Mouse (Mus musculus) embryonic facial prominence, embryonic 15.5 days (tissue): Measurements from ENCODE around the gene Treml1. TPM values are rescaled to one million over a fixed set of nuclear protein-coding genes. Genes with fewer than 3 reads are reported as not detected.
A peak's percentile ranks its signal among the peaks of the same experiment; 100 is the strongest.

ENCODE experiments used
- ATAC-seq: fragments of 200-750 bp; cut with Nextera tagmentation; 2 replicates; pipeline ENCODE4 v1.8.0; 2017; ENCODE audit warnings: low read depth, moderate TSS enrichment; ENCODE audit not compliant: insufficient number of reproducible peaks, low FRiP score, low TSS enrichment
- H3K27ac ChIP-seq: fragments of 300-500 bp; sonication (generic); replicated peaks from 2 replicates; pipeline ENCODE4 v1.5.1; 2015; ENCODE audit warnings: mild to moderate bottlenecking, inconsistent platforms
- H3K27me3 ChIP-seq: fragments of 300-500 bp; sonication (generic); 2 replicates; pipeline ENCODE4 v1.6.1; 2015; ENCODE audit warnings: inconsistent platforms
- H3K36me3 ChIP-seq: fragments of 300-500 bp; sonication (generic); 2 replicates; pipeline ENCODE4 v1.6.1; 2015; ENCODE audit warnings: mild to moderate bottlenecking, inconsistent platforms
- H3K4me1 ChIP-seq: fragments of 300-500 bp; sonication (generic); 2 replicates; pipeline ENCODE4 v1.6.1; 2015; ENCODE audit warnings: inconsistent platforms
- H3K4me2 ChIP-seq: fragments of 300-500 bp; sonication (generic); replicated peaks from 2 replicates; pipeline ENCODE4 v1.6.1; 2015; ENCODE audit warnings: mild to moderate bottlenecking, inconsistent platforms
- H3K4me3 ChIP-seq: fragments of 300-500 bp; sonication (generic); replicated peaks from 2 replicates; pipeline ENCODE4 v1.5.1; 2015; ENCODE audit warnings: mild to moderate bottlenecking, inconsistent platforms
- H3K9ac ChIP-seq: fragments of 300-500 bp; sonication (generic); 2 replicates; pipeline ENCODE4 v1.6.1; 2015; ENCODE audit warnings: inconsistent platforms
- H3K9me3 ChIP-seq: fragments of 300-500 bp; sonication (generic); replicated peaks from 2 replicates; pipeline ENCODE4 v1.6.1; 2016; ENCODE audit warnings: inconsistent platforms
- whole genome bisulfite sequencing: fragments of 180-500 bp; shearing (Covaris S2); methylation state at CpG from one replicate; pipeline ENCODE4 v1.1.7; 2015; 5-methylcytosine and 5-hydroxymethylcytosine counted together
- polyA plus RNA-seq: library from polyadenylated mRNA; unstranded; fragments of >200 nt; fragmentation: Nextera tagmentation; extraction: Ambion mirVana; gene quantifications from 2 replicates; pipeline ENCODE4 v1.2.1, GENCODE M21; 2015

The Treml1 gene
- polyA plus RNA-seq, 1 experiment from 2014 or later = 1.0 TPM

DNA sequence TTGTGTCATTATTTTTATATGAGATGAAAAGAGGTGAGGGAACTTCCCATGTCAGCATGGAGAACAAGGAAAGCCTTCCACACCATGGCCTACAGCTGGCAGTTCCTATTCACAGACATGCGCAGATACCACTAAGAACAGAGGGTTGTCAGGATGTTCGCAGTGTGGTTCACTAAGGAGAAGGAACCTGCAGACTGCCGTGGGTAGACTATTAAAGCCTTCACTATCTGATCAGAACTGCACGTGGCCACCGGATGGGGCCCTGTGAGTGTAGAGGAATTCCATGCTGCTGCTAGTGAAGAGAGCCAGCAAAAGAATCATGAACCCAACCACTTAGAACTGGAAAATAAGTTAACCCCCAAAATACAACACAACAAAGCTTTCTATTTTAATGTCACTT lies 29.7 kb downstream of the Treml1 start:
- WGBS = 93% methylated on average over 5 of the region's 5 CpGs
- Histone ChIP-seq H3K4me2 (no peak overlapping the region), H3K27me3 (no peaks in the 10 kb centered on the region), H3K9ac (no peak overlapping the region), H3K27ac (no peak overlapping the region), H3K36me3 (peaks cover 87% of the 10 kb centered on the region), H3K4me1 (no peaks in the 10 kb centered on the region), H3K9me3 (no peaks in the 10 kb centered on the region), H3K4me3 (no peak overlapping the region)
- no peak for ATAC-seq

DNA sequence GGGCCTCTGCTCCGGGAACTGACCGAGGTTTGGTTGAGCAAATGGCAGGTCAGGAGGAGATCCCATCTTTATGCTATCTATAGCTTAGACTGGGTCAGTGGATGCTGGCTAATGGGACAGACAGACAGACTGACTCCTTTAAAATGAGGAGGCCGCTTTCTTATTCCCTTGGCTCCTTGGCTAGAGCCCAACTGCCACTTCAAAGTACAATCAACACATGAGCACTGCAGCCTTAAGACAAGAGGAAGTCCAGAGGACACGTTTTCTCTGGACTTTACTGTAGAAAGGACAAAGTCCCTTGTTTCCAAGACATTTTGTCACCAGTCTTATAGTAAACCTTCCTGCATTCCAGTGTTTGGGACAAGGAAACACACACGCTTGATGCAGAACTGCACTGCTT lies 31.7 kb downstream of the Treml1 start:
- Histone ChIP-seq H3K4me2 (no peak overlapping the region), H3K36me3 (peaks cover 97% of the 10 kb centered on the region), H3K27me3 (no peaks in the 10 kb centered on the region), H3K4me1 (no peaks in the 10 kb centered on the region), H3K4me3 (no peak overlapping the region), H3K9me3 (no peaks in the 10 kb centered on the region), H3K27ac (no peak overlapping the region), H3K9ac (no peak overlapping the region)
- WGBS = 90% methylated on average over 5 of the region's 5 CpGs
- no peak for ATAC-seq

DNA sequence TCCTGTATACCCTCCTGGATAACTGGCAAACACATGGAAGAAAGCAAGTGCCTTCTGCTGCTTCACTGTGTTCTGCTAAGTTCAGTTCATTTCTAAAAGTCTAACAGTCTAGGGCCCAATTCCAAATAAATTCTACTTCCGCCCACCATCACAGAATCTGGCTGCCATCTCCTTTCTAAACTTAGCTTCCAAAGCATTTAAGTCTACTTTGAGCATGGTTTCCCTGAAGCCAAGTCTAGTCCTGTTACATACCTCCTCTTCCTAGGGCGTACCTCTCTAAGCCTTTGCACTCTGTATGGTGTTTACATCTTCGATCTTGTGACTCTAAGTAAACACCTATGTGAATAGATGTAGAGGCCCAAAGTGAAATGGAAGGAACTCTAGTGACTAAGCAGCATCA lies 32.9 kb downstream of the Treml1 start:
- Histone ChIP-seq H3K27ac (no peak overlapping the region), H3K9ac (no peak overlapping the region), H3K36me3 (peaks cover 86% of the 10 kb centered on the region), H3K4me2 (no peak overlapping the region), H3K9me3 (no peaks in the 10 kb centered on the region), H3K4me1 (no peaks in the 10 kb centered on the region), H3K4me3 (no peak overlapping the region), H3K27me3 (no peaks in the 10 kb centered on the region)
- no peak for ATAC-seq
- 89% methylated on average over 3 of the region's 3 CpGs for WGBS

DNA sequence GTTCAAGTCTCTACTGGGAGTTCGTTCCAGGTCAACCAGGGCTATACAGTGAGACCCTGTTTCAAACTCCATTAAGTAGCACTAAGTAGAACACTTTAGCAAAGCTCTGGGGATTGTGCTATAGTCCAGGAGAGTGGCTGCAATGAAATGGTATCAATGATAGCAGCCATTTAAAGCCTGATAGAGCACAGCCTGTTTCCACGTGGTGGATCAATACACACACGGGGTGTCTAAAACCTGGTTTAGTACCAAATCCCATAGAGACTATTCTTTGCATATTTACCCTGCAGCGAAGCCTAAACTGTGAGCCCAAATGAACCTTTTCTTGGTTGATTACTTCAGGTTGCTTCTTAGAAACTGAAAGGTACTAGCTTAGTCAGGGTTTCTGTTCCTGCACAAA lies 42.0 kb downstream of the Treml1 start:
- Histone ChIP-seq H3K4me1 (no peaks in the 10 kb centered on the region), H3K9me3 (no peaks in the 10 kb centered on the region), H3K27ac (no peak overlapping the region), H3K27me3 (no peaks in the 10 kb centered on the region), H3K36me3 (peaks cover 30% of the 10 kb centered on the region), H3K4me2 (no peak overlapping the region), H3K9ac (no peak overlapping the region), H3K4me3 (no peak overlapping the region)
- ATAC-seq = no peak
- 83% methylated on average over 4 of the region's 4 CpGs for WGBS

DNA sequence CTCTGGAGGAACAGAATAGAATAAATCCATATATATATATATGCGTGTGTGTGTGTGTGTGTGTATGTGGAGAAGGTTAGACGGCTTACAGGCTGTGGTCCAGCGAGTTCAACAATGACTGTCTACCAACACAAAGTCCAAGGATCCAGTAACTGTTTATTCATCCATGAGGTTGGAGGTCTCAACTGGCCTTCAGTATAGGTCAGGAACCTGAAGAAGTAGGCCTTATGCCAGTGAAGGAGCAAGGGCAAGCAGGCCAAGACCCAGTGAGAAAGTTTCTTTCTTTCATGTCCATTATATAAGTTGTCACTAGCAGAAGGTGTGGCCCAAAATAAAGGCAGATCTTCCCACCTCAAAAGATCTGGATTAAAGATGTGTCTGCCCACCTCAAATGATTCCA lies 43.0 kb downstream of the Treml1 start:
- H3K4me3 ChIP-seq = no peak overlapping the region
- no peaks in the 10 kb centered on the region for H3K27me3 ChIP-seq
- no peaks in the 10 kb centered on the region for H3K9me3 ChIP-seq
- H3K9ac ChIP-seq = no peak overlapping the region
- 0 out of 2 replicates have a peak, but pooled peaks cover 3% of the 10 kb centered on the region for H3K4me1 ChIP-seq
- no peak overlapping the region for H3K4me2 ChIP-seq
- H3K27ac ChIP-seq = no peak overlapping the region
- peaks cover 30% of the 10 kb centered on the region for H3K36me3 ChIP-seq
- no peak for ATAC-seq
- whole genome bisulfite sequencing = 97% methylated on average over 3 of the region's 3 CpGs

DNA sequence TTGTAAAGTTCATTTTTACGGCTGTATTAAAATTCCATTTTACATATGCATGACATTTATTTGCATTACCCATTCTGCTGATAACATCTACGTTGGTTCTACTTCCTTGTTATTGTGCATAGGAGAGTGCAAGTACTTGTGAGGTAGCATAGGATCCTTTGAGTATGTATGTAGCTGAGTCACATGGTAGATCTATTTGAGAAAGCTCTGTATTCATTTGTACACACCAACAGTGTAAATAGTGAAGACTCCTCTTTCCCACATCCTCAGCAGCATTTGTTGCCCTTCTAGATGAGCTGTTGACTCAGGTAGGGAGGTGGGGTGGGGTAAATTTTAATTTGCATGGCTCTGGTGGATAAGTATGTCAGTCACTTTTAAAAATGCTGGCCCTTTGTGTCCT lies 44.1 kb downstream of the Treml1 start:
- peaks cover 19% of the 10 kb centered on the region for H3K36me3 ChIP-seq
- H3K4me1 ChIP-seq = 0 out of 2 replicates have a peak, but pooled peaks cover 9% of the 10 kb centered on the region
- H3K27me3 ChIP-seq = no peaks in the 10 kb centered on the region
- 79% methylated on average over 2 of the region's 2 CpGs for WGBS
- no peak overlapping the region for H3K9ac ChIP-seq
- H3K27ac ChIP-seq = no peak overlapping the region
- no peak overlapping the region for H3K4me2 ChIP-seq
- H3K9me3 ChIP-seq = no peaks in the 10 kb centered on the region
- H3K4me3 ChIP-seq = no peak overlapping the region
- ATAC-seq = no peak

DNA sequence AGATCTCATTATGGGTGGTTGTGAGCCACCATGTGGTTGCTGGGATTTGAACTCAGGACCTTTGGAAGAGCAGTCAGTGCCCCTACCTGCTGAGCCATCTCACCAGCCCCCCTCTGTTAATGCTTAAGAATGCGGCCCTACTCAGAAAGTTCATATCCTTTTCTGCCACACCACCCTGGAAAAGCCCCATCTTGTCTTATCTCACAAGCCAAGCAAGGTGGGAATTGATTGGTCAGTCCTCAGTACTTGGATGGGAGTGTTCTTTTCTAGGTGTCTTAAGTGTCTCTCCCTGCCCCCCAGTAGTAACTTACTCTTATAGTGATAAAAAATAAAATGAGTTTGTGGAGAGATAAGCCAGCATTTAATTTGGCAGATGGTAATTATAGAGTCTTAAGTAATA lies 45.0 kb downstream of the Treml1 start:
- no peak for ATAC-seq
- WGBS = 84% methylated on average over 1 of the region's 1 CpGs
- H3K27me3 ChIP-seq = no peaks in the 10 kb centered on the region

DNA sequence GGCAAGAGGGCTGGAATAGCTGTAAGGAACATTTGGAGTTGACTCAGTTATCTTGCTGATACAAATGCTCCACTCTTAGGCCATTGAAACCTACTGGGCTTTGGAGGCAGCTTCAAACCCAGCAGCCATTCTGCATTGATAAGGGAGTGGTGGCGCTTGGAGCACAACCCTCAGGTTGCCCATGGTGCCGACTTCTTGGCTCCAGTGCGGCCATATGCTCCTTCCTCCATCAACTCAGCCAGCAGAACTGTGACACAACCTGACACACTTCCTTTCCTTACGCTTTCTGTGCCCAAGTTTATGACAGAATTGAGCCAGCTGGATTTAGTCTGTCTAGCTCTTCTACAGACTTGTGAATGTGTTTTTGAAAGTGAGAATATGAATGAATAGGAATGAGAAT lies 47.4 kb downstream of the Treml1 start:
- 0 out of 2 replicates have a peak overlapping the region, but pooled peaks have one; percentile 64 for H3K4me2 ChIP-seq
- no peak overlapping the region for H3K4me3 ChIP-seq
- H3K9me3 ChIP-seq = no peaks in the 10 kb centered on the region
- ATAC-seq = no peak
- WGBS = 83% methylated on average over 4 of the region's 4 CpGs
- H3K9ac ChIP-seq = no peak overlapping the region
- no peaks in the 10 kb centered on the region for H3K27me3 ChIP-seq
- no peaks in the 10 kb centered on the region; the same call in 1 of the 2 replicates for H3K36me3 ChIP-seq
- peaks cover 24% of the 10 kb centered on the region for H3K4me1 ChIP-seq
- H3K27ac ChIP-seq = no peak overlapping the region

More for the DNA sequence above, 45.0 kb downstream of the Treml1 start:
- Histone ChIP-seq H3K4me2 (no peak overlapping the region), H3K36me3 (peaks cover 10% of the 10 kb centered on the region; the same call in 1 of the 2 replicates), H3K9me3 (no peaks in the 10 kb centered on the region), H3K4me3 (no peak overlapping the region), H3K27ac (no peak overlapping the region), H3K9ac (no peak overlapping the region), H3K4me1 (0 out of 2 replicates have a peak, but pooled peaks cover 9% of the 10 kb centered on the region)

DNA sequence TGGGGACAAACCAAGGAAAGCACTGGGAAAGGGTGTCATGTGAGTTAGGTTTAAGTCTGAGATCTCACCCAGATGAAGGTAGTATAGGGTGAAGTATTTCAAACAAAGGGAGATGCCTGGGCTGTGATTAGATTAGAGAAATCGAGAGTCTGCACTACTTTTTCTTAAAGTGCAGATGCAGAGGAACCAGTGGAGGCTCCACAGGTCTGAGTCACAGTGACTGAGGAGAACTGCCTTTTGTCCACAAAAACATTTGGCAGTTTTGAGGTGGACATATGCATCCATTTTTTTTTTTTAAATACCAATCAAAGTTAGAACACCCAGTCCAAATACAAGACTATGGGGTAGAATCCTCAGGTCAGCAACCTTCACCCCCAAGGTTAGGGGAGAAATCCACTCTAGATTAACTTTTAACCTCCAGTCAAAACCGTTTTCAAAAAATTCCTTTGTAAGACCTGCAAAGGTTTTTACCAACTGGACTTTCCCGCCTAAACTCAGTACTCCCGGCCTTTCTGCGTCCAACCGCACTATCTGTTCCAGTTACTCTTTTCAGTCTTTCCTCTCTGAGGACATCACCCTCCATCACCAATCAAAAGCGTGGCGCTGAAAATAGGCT lies 48.3 kb downstream of the Treml1 start:
- peaks cover 24% of the 10 kb centered on the region for H3K4me1 ChIP-seq
- H3K27ac ChIP-seq = peak overlapping the region; percentile 100
- no peak for ATAC-seq
- no peaks in the 10 kb centered on the region for H3K27me3 ChIP-seq
- no peaks in the 10 kb centered on the region for H3K9me3 ChIP-seq
- H3K4me2 ChIP-seq = peak overlapping the region; percentile 64
- 5% methylated on average over 8 of the region's 8 CpGs for WGBS
- peak overlapping the region; percentile 99 for H3K9ac ChIP-seq
- peak overlapping the region; percentile 97 for H3K4me3 ChIP-seq
- H3K36me3 ChIP-seq = no peaks in the 10 kb centered on the region; the same call in 1 of the 2 replicates

DNA sequence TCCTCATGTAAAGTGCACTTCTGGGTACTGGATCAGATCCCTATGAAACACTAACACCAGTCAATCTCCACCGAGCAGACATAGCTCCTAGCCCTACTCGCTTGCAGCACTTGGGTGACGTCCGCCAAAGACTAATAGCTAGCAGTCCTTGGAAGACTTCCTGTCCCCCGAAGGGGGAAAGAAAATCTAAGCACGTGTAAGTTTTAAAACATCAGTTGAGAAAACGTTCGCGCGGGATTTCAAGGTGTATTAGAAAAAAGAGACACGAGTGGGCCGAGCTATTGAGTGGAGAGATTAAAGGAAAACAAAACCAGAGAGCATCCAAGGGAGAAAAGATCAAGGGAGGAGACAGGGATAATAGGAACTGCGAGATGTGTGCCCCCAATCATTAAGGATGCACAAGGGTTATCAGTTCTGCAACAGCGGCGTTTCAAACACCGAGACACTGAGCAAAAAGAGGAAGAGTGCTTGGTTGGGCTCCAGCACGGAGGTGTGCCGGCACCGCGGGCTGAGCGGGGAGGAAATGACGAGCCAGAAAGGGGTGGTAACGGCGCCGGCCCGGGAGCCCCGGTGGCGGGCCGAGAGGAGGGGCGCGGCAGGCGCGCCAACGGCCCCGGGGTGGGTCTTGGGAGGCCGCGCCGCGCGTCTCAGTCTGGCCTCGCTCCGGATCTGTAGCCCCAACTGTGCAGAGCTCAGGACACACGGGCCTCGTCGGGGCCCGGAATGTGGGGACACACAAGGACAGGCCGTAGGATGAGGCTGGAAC lies 49.0 kb downstream of the Treml1 start:
- Histone ChIP-seq H3K36me3 (peaks cover 3% of the 10 kb centered on the region; the same call in 1 of the 2 replicates), H3K9me3 (no peaks in the 10 kb centered on the region), H3K4me1 (peaks cover 24% of the 10 kb centered on the region), H3K4me2 (peak overlapping the region; percentile 64), H3K9ac (peak overlapping the region; percentile 99), H3K27me3 (no peaks in the 10 kb centered on the region), H3K27ac (peak overlapping the region; percentile 100), H3K4me3 (peak overlapping the region; percentile 97)
- ATAC-seq = peak; percentile 9
- WGBS = under 1% methylated on average over 47 of the region's 47 CpGs

DNA sequence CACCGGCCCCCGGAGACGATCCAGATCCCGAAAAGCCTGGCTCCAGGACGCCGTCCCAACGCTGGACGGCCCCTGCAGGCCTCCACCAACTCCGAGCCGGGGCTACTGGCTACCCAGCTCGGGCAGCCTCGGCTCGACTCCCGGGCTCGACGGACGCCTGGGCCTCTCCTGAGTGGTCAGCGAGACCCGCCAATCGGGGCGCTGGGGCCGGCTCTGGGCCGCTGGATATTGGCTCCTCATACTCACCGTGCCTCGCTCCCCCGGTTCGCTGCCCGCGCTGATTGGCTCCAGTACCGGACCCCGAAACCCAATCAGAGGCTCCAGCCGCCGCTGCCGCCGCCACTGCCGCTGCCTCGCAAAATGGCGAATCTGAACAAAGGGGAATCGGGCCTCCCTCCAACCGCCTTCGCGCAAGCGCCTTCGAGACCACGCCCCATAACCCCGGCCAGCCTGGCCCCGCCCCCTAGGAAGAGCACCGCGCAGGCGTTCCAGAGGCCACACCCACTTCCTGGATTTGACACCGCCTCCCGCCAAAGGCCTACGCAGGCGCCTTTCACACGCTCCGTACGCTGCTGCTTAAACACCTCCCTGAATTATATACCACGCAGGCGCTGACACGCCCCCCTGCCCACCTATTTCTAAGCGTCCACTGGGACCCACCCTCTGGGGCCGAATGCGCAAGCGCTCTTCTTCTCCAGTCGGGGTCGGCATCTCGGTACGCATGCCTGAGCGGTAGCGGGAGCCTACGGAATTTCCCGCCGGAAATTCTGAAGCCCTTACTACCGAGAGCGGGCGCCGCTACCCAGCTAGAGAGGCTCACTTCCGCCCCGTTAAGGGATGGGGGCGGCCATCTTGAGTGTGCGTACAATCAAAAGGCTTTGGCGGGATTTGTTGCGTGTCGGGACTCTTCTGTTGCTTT lies 49.9 kb downstream of the Treml1 start, which contains the start of the genes Nfya and Oard1:
Gene Nfya, minus strand, starts transcription at position 527 of the 919 bp plus-strand sequence.
Gene Oard1, plus strand, starts transcription at position 635 of the 919 bp plus-strand sequence.
- H3K4me3 ChIP-seq = peak within 1 kb of the TSS; percentile 97
- peaks cover 10% of the 10 kb centered on the region for H3K36me3 ChIP-seq
- under 1% methylated on average over 84 of the region's 84 CpGs for WGBS
- ATAC-seq = peak; percentile 98
- H3K4me1 ChIP-seq = peaks cover 24% of the 10 kb centered on the region
- peak within 1 kb of the TSS; percentile 99 for H3K9ac ChIP-seq
- no peaks in the 10 kb centered on the region for H3K9me3 ChIP-seq
- H3K27ac ChIP-seq = peak within 1 kb of the TSS; percentile 100
- peak within 1 kb of the TSS; percentile 68 for H3K4me2 ChIP-seq
- H3K27me3 ChIP-seq = no peaks in the 10 kb centered on the region
